Mouse (Mus musculus) frontal cortex, postnatal 25 days (tissue): ENCODE measurements around the gene Slc35f1.

Experiments used
- DNase-seq, 2 experiments: peaks; one replicate each; pipeline ENCODE4 v3.0.0; 2022; ENCODE audit warnings: low spot score in 2 of 2

The Slc35f1 gene

GRCm38 (mm10) chr10:52932159-52932558, 241.8 kb downstream of the Slc35f1 start:
- no peak for DNase-seq

GRCm38 (mm10) chr10:52934615-52935014, 244.3 kb downstream of the Slc35f1 start:
- DNase-seq, result no peak

DNA sequence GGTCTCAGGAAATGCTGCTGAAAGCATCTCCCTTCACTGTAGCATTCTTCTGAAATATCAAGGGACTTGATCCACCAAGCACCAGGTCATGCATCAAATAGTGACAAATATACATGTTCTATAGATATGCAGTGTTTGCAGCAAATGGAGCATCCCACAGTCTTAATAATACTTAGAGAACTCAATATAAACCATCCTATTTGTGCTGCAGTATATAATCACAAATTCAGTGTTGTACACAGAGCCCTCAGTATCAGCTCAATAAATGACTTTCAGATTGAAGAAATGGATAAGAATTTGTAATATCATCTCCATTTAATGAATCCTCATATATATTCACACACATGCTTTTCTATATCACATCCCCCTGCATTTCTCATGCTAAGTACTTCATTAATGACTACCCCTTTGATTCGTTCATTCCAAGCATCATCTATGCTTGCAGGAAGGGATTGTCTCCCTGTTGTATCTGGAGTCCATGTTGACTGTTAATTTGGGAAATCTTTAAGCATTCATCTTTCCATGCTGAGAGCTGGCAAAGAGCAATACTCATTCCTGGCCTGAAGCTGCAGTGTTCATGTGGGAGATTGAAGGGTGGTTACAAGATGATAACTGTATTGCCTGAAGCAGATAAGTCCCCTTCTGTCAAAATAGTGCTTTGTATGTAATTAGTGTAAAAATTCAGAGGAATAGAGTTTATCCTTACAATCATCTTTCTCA, 249.9 kb downstream of the Slc35f1 start:
- DNase-seq, result no peak

DNA sequence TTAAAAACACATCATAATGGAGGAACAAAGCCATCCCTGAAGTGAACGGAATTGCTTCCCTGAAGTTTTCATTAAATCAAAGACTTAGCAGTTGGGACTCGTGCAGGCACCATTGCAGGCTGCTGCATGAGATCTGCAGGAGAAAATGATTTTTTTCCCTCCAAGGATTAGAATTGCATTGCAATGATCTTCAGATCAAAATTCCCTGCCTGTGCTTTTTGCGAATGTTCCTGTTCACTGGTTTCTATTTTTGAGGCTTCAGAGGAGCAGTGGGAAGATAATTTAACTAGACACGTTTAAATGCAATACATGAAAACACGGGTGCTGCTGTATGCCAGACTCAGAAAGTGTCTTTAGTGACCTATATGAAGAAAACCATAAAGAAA, 250.5 kb downstream of the Slc35f1 start:
- no peak for DNase-seq

- no peak for DNase-seq
Observed at GRCm38 (mm10) chr10:52952581-52952980, 262.2 kb downstream of the Slc35f1 start.

DNA sequence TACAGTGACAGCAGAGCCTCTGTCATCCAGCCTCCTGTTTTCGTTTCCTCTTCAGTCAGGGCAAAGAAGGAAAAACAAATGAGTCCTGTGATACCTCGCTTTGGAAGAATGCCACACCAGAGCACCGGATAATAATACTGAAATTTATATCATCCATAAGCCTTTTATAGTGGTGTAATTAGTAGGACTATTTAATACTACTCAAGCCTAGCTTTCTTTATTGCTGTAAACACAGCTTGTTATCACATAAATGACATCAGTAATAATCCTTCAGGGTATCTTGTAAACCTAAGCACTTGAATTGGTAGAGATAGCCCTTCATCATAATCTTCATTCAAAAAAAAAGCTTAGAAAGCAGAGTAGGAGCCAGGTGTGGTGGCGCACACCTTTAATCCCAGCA, 266.4 kb downstream of the Slc35f1 start:
- DNase-seq, result no peak

- no peak for DNase-seq
Observed at GRCm38 (mm10) chr10:52979251-52979650, 288.9 kb downstream of the Slc35f1 start.

- DNase-seq, result peak in 1 of 2 experiments; percentile 17
Observed at GRCm38 (mm10) chr10:52982836-52983235, 292.5 kb downstream of the Slc35f1 start.

DNA sequence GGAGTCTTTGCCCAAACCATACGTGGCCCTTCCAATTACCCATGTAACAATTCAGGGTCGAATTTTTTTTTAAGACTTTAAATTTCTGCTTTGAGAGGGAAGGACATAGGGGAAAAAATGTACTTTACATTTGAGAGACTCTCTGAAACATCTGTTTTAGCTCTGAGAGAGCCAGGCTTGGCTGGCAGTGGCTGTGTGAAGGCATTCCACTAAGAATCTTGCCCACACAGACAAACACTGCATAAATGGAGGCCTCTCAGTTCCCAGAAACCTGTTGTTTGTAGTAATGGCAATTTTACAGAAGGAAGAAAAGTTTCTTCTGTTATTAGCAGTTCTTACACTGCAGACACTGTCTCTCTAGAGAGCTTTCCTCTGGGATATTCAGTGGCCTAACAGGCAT, 301.9 kb downstream of the Slc35f1 start:
- DNase-seq, result no peak

GRCm38 (mm10) chr10:52996886-52997285, 306.6 kb downstream of the Slc35f1 start:
- no peak for DNase-seq

- no peak for DNase-seq
Observed at GRCm38 (mm10) chr10:53001136-53001535, 310.8 kb downstream of the Slc35f1 start.

DNA sequence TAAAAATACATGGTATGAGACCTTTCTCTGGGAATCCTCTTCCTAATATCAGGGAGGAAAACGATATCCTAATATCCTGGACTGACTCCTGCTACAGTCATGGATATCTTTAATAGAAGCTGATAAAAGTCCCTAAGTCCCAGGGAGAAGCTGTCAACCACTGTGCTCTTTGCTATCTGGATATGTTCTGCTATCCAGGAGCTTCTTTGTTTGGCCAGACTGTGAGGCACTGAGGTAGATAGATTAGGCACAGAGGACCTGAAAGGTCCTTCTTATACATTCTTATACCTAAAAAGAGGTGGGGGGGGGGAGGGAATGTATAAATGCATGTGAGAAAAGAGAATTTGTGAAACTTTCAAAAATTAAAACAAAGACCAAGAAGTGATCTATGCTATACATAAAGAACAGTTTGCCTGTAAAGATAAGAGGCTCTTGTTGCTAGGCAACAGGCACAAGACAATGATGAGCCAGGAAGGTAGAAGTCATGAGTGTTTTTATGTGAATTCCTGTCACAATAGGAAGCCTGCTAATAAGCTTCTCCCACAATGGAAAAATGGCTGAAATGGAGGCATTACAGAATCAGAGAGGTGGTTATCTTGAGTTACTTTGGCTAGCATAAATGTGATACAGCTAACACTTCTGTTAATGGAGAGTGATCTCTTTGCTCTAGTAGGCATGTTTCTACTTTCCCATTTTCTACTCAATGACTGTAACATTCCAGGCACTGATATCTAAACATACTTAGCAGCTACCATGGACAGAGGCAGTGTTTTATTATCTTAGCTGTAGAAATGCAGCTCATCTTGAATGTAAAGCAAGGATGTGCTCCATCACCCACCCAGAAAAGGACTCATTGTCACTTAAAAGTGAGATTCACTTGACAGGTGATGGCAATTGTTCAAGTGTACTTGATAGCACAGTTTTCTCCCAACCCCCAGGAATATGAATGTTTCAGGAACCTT, 316.2 kb downstream of the Slc35f1 start:
- DNase-seq, result no peak

DNA sequence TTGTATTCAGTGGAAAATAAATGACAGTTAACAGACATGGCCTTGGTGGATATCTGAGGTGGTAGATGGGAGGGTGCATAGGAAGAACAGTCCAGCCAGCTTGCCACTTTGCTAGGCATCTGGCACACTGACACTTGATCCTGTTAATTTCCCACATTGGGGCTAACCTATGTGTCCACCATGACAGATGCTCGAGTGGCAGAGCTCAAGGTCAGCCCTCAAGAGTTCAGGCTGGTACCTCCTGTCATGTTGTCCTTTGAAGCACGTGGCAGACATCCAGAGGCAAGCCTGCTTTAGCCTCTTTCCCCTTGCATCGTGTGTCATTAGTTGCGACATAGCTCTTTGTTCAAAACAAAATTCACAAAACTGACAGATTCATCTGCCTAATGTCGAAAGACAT, 323.5 kb downstream of the Slc35f1 start:
- no peak for DNase-seq

DNA sequence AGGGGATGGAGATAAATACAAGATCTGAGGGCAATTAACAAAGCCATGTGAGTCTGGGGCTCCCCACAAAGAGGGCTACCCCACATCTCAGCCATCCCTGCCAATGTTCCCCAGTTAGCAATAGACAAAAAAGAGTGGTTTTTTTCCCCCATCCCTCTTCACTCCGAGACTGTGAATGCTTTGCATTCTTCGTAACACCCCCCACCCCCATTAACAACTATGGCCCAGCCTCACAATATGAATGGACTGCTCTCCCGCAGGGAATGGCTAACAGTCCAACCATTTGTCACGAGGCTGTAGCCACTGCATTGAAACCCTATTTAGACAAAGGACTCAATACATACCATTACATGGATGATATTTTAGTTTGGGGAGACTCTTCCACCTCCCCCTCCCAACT, 338.1 kb downstream of the Slc35f1 start:
- DNase-seq, result no peak

- DNase-seq, result no peak
Observed at GRCm38 (mm10) chr10:53035202-53035601, 344.9 kb downstream of the Slc35f1 start.

- DNase-seq, result no peak
Observed at GRCm38 (mm10) chr10:53045931-53046330, 355.6 kb downstream of the Slc35f1 start.

DNA sequence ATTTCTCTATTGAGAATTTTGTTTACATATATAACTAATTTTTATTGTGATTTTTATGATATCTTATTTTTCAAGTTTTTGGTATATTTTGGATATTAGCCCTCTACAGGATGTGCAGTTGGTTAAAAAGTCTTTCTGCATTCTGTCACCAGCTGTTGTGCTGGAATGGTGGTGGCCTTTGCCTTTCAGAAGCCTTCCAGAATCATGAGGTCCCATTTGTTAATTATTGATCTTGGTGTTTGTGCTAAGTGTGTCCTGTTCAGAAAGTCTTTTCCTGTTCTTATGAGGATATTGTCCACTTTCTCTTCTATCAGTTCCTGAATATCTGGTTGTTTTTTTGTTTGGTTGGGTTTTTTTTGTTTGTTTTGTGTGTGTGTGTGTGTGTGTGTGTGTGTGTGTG, 362.2 kb downstream of the Slc35f1 start:
- DNase-seq, result no peak

GRCm38 (mm10) chr10:53060745-53061144, 370.4 kb downstream of the Slc35f1 start:
- DNase-seq, result no peak

DNA sequence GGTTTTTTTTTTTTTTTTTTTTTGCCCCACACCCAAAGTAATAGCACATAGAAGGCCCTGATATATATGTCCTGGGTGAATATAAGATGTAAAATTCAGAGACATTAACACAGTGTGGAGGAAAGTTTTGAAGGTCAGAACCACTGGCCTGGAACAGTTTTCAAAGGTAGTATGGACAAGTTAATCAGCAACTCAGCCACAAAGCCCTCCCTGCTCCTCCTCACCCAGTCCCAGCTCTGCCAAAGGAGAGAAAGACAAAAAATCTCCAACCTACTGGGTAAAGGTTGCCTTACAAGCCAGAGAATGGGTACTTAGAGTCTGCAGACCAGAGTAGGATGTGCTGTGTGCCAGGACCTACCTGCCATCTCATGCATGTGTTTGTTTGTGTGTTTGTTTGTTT, 372.4 kb downstream of the Slc35f1 start:
- DNase-seq, result no peak

GRCm38 (mm10) chr10:53087811-53088210, 397.5 kb downstream of the Slc35f1 start:
- DNase-seq, result no peak

- DNase-seq, result no peak
Observed at GRCm38 (mm10) chr10:53091525-53091924, 401.2 kb downstream of the Slc35f1 start.

- no peak for DNase-seq
Observed at GRCm38 (mm10) chr10:53096446-53096845, 406.1 kb downstream of the Slc35f1 start.

DNA sequence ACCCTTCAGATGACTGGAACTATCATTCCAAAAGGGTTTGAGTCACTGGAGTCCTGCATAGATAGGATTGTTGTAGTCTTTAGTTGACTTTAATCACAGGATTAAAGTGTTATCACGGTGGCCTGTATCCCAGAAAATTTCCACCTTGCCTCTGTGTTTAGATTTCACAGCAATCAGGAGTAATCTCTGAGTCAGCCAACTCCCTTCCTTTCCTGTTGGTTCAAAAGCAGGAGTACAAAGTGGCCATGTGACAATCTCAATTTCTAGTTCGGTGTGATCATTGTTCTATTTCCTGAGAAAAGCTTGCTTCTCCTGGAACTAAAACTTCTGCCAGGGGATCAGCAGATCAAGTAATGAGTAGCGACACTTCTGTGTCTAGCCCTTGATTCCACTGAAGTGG, 410.5 kb downstream of the Slc35f1 start:
- DNase-seq, result no peak
